Mouse (Mus musculus) gastrocnemius, postnatal 14 days (tissue): ENCODE results near the gene Dhps. TPM values are rescaled to one million over a fixed set of nuclear protein-coding genes. Genes with fewer than 3 reads are reported as not detected.

Source experiments
- DNase-seq: peaks from one replicate; pipeline ENCODE4 v3.0.0; 2021; ENCODE audit warnings: mixed read lengths
- intact Hi-C: fragments of 180-260 bp; cut with DNase I; formaldehyde crosslinking; loops from one replicate; pipeline ENCODE4 v1.15.1; 2025; ENCODE audit warnings: low total_unique reads
- long read RNA-seq, 2 experiments: library from polyadenylated mRNA; stranded (forward); transcript quantifications; one replicate each; pipeline ENCODE4 v2.0.0; 2021
- total RNA-seq, 2 experiments: library from RNA; stranded (reverse); gene quantifications; 2 replicates each; pipeline ENCODE4 v1.2.3; 2021

The Dhps gene
- total RNA-seq, result 10 to 100 TPM; 18.2 to 20.2 TPM
- long read RNA-seq, experiment 1, transcript Dhps-201 (9 exons, 1,333 nt), result major isoform, 17 of 19 reads
- long read RNA-seq, experiment 1, partial matches to known transcripts, result 0 of 19 reads
- long read RNA-seq, experiment 1, other reads (novel, unspliced or antisense), result 2 of 19 reads
- long read RNA-seq, experiment 2, transcript Dhps-201 (9 exons, 1,333 nt), result major isoform, 13 of 16 reads
- long read RNA-seq, experiment 2, partial matches to known transcripts, result 0 of 16 reads
- long read RNA-seq, experiment 2, other reads (novel, unspliced or antisense), result 2 of 16 reads

DNA sequence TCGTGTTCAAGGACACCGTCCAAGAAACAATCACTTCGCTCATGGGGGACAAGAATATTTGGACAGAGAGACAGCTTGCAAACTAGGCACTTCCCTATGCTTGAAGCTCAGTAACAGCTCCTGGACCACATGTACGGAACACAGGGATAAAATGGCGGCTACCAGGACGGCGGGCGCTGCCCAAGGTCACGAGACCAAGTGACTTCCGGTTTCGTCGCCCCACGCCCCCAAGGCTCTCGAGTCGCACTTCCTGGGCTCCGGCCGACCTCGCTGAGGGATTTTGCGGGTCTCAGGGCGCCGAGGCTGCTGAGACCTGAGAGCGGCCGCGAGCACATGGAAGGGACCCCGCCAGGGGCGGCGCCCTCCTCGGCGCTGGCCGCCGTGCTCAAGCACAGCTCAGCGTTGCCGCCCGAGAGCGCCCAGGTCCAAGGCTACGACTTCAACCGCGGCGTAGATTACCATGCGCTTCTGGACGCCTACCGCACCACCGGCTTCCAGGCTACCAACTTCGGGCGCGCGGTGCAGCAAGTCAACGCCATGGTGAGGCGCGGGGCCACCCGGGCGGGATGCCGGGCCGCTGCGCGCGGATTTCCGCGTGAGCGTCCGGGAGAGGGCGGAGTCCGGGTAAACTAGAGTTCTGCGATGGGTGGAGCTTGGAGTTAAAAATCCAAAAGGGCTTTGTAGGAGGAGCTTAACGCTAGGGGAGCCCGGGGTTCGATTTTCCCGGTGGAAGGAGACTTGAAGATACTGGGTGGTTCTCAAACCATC, at the start of gene Dhps:
Gene Dhps (plus strand): TSS at position 244 of the 768 bp plus-strand sequence.
- peak; percentile 92 for DNase-seq
- intact Hi-C loops, result no loop called here

DNA sequence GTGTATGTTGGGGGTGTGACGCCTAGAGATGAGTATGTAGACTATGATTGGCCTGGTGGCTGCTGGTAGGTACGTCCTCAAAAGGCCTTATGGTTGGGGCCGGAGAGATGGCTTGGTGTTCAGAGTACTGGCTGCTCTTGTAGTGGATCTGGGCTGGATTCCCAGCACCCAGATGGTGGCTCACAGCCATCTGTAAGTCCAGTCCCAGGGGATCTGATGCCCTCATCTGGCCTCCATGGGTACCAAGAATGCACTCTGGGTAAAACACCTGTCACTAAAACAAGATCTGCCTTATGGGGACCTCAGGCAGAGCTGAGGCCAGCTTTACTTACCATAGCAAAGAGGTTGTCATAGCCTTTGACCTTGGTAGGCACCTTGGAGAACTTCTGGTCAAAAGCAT, 47.7 kb upstream of the Dhps start:
- no peak for DNase-seq
- intact Hi-C loops, result no loop called here

DNA sequence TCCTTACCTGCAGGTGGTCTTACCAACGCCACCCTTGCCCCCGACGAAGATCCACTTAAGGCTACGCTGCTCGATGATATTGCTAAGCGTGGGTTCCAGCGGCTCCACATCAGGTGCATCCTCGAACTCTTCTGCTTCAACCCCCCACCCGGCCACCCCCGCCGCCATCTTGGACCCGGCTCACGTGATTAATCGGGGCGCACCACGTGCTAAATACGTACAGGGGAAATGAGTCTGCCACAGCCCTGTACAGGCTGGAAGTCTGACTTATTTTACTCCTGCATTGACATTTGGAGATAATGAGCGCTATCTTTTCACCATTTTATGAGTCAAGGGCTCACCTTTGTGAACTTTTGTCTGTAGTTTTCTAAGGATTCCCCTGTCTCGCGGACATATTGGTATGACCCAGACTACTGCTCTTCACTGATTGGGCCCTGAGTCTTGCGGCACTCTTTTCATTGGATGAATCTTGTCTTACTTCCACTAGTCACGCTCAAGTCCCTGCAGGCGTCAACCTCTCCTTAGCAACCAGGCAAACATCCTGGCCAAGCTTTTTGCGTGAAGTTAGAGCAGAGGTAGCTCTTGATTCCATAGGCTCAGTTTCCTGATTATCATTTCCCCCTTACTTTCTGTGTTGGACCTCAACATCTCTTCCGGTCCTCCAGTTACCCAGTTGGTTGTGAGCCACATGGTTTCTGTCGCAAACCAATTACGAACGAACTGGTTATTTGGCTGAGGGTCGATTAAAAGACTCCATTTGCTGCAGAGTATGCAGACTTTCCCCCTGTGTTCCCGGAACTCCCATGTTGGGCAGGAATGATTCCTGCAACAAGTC, 46.2 kb upstream of the Dhps start, which contains the start of gene Asna1:
Gene Asna1 (minus strand): TSS at position 184 of the 835 bp plus-strand sequence.
- intact Hi-C loops, result no loop called here
- DNase-seq, result peak; percentile 81

- peak; percentile 98 for DNase-seq
- intact Hi-C loops, result no loop called here
These were observed 44.7 kb upstream of the Dhps start, which contains the start of gene Trir for GRCm38 (mm10) chr8:85026670-85027515. Gene Trir (plus strand): TSS chr8:85026823.

GRCm38 (mm10) chr8:85027516-85027855, 44.1 kb upstream of the Dhps start:
- DNase-seq, result no peak
- intact Hi-C loops, result no loop called here

- intact Hi-C loops, result no loop called here
- DNase-seq, result no peak
These were observed 43.6 kb upstream of the Dhps start for GRCm38 (mm10) chr8:85027922-85028321.

- intact Hi-C loops, result no loop called here
- DNase-seq, result no peak
These were observed 42.3 kb upstream of the Dhps start for GRCm38 (mm10) chr8:85029271-85029670.

DNA sequence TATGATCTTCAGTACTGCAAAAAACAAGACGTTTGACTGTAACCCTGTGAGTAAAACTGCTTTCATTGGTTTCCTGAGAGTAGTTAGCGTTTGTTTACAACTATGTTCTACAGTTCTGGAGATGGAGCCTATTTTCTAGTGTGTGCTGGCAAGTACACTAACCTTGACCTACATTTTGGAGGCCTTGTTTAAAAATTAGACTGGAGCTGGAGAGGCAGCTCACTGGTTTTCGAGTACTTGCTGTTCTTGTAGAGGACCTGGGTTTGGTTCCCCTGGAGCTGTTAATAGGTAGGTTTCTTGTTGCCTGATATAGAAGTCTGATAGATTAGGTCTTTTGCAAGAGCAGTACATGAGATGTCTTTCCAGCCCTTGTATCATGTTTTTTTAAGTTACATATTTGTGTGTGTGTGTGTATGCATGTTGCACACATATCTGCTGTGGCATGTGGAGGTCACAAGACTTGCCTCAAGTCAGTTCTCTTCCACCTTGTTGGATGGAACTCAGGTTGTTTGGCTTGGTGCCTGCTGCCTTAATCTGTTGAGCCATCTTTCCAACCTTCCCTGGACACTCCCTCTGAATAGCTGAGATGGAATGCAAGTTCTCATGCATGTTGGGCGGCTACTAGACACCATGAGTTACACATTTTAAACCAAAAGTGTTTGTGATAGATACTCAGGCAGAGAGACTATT, 38.8 kb upstream of the Dhps start:
- DNase-seq, result no peak
- intact Hi-C loops, result no loop called here

DNA sequence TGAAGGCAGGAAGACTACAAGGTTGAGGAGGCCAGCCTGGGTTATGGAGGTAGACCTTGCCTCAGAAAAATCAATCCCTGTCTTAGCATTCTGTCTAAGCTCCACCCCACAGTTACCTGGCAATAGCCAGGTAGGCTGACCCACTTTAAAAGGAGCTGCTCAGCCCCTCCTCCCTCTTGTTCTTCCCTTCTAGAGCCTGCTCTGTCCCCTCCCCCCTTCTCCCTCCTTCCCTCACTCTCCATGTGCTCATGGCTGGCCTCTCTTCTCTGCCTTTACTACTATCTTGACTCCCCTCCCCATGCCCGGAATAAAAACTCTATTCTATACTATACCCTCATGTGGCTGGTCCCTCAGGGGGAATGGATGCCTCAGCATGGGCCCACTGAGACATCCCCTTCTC, 37.7 kb upstream of the Dhps start:
- intact Hi-C loops, result no loop called here
- no peak for DNase-seq

GRCm38 (mm10) chr8:85034764-85035163, 36.8 kb upstream of the Dhps start:
- intact Hi-C loops, result no loop called here

DNA sequence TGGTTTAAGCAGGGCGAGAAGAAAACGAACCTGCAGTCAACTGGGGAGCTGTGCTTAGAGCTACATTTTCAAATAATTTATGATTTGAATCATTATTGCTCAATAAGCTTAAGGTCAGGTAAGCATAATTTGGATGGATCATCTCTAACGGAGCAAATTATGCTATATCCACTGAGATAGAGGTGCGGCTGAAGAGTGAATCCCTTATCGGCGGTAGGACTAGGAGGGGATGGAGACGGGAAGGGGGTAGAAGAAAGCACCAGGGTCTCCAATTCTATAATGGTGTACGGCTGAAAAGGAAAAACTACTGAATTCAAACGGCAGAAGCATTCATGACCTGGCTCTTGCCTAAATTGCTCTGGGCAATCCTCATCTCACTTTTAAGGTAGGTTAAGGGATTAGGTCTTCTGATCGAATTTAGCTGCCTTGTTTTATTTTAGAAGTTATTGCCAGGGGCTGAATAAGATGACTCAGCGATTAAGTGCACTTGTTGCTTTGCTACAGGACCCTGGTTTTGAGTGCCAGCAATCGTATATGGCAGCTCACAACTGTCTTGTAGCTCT, 36.3 kb upstream of the Dhps start:
- intact Hi-C loops, result no loop called here

More at GRCm38 (mm10) chr8:85034764-85035163, 36.8 kb upstream of the Dhps start:
- peak; percentile 71 for DNase-seq

DNA sequence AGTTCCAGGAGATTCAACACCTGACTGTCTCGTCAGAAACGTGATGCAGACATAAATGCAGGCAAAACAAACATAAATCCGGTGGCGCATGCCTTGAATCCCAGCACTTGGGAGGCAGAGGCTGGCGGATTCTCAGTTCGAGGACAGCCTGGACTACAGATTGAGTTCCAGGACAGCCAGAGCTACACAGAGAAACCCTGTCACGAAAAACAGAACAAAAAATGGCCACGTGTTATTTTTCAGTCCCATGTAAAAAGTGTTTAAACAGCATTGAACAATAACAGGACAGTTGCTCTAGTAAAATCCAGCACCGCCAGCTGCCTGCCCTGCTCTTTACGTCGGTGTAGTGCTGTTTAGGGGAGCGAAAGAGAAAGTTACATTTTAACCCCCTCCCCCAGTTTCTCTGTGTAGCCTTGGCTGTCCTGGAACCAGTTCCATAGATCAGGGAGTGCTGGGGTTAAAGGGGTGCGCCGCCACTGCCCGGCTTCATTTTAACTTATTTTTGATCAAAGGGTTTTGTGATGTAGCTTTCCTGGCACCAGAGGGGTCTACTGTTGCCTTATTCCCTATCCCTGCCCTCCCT, 35.7 kb upstream of the Dhps start:
- DNase-seq, result no peak
- intact Hi-C loops, result no loop called here

More for the DNA sequence above, 36.3 kb upstream of the Dhps start:
- DNase-seq, result no peak

DNA sequence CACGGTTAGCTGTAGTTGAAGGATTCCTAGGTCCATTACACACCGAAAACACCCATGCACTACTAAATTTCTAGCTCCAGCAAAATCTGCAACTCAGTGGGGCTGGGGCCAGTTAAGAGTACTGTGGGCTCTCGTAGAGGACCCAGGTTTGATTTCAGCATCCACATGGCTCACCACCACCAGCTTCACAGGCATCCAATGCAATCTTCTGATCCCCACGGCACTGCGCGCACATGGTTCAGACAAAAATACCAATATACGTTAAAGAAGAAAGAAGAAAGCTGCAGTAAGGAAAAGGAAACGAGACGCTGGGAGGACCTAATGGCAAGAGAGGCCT, 35.2 kb upstream of the Dhps start:
- intact Hi-C loops, result no loop called here
- DNase-seq, result no peak

- intact Hi-C loops, result no loop called here
These were observed 34.7 kb upstream of the Dhps start, which contains the start of gene Tnpo2 for GRCm38 (mm10) chr8:85036718-85037365. Gene Tnpo2 (plus strand): TSS chr8:85036915.

DNA sequence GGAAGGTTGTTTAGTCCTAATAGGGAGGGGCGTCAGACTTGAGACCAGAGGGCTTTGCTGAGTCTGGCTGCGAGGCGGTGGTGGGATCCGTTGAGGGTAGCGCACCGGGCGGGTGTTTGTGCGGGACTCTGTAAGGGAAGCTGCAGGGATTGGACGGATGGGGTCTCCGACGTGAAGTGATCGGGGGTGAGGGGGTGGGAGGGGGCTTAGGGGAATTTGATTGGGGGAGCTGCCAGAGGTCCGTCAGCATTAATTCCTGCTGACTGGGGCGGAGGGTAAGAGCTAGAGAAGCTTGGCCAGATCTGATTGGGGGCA, 34.2 kb upstream of the Dhps start:
- no peak for DNase-seq
- intact Hi-C loops, result no loop called here

More at GRCm38 (mm10) chr8:85036718-85037365, 34.7 kb upstream of the Dhps start, which contains the start of gene Tnpo2:
- peak; percentile 91 for DNase-seq

DNA sequence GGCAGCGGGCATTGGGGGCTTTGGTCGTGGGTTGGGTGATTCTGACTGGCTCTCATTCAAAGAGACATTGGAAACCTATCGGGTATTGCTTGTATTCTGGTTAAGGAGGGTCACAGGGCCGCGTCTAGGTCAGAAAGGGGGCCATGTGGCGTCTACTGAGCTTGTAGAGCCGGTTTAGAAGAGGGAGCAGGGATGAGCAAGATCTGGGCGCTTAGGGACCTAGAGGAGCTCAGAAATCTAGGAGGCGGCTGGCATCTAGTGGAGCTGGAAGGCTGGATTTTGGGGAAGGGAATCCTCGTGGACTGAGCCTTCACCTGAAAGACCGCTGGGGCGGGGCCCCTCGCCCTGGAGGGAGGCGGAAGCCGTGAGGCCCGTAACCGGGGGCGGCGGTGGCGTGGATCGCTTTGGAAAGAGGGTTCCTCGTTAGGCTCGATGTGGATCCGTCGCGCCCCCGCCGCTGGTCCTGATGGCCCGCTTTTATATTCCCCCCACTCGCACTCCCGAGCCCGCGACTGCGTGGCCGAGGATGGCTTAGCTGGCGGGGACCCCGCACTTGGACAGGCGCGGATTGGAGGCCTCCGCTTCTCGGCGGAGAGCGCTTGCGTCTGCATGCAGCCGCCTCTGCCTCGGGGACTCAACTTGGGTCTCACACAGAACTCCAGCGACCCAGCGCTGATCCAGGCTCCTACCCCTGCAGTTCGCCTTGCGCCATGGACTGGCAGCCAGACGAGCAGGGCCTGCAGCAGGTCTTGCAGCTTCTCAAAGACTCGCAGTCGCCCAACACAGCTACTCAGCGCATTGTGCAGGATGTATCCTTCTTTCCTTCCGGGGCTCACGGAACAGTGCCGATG, 33.7 kb upstream of the Dhps start:
- DNase-seq, result peak; percentile 51
- intact Hi-C loops, result no loop called here

GRCm38 (mm10) chr8:85043619-85044018, 27.9 kb upstream of the Dhps start:
- no peak for DNase-seq
- intact Hi-C loops, result no loop called here
